Mouse (Mus musculus) adrenal gland, postnatal 4 days (tissue): ENCODE measurements around the gene Rdm1. TPM values are rescaled to one million over a fixed set of nuclear protein-coding genes. Genes with fewer than 3 reads are reported as not detected.
"Not testable (repeated sequence)": the region's sequence is repeated elsewhere in the genome, so short reads cannot be mapped to it uniquely, and the experiment has no call there.

ENCODE experiments used
- DNase-seq, 2 experiments: peaks; one replicate each; pipeline ENCODE4 v3.0.0; 2021 to 2022; ENCODE audit warnings: low spot score in 2 of 2, mixed read lengths in 2 of 2
- total RNA-seq, 2 experiments: library from RNA; stranded (reverse); gene quantifications; 2 replicates each; pipeline ENCODE4 v1.2.3; 2021

The Rdm1 gene
- total RNA-seq, 2 experiments from 2014 or later, result 29.1 to 33.0 TPM

DNA sequence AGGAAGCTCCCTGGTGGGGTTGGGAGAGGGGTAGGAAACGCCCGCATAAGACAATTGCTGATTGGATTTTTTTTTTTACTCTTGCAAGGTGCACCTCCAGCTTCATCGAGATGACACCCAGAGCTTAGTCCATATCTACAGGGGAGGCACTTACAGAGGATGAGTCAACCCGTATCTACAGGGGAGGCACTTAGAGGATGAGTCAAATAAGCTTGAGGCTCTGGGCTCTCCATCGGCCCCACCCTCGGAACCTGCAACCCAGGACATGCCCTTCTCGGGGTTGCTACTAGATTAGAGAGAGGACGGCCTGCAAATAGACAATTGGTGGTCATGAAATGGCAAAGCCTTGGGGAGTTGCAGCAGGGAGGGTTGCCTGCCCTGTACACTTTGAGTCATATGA is 10.9 kb upstream of the Rdm1 start:
- no peak for DNase-seq

DNA sequence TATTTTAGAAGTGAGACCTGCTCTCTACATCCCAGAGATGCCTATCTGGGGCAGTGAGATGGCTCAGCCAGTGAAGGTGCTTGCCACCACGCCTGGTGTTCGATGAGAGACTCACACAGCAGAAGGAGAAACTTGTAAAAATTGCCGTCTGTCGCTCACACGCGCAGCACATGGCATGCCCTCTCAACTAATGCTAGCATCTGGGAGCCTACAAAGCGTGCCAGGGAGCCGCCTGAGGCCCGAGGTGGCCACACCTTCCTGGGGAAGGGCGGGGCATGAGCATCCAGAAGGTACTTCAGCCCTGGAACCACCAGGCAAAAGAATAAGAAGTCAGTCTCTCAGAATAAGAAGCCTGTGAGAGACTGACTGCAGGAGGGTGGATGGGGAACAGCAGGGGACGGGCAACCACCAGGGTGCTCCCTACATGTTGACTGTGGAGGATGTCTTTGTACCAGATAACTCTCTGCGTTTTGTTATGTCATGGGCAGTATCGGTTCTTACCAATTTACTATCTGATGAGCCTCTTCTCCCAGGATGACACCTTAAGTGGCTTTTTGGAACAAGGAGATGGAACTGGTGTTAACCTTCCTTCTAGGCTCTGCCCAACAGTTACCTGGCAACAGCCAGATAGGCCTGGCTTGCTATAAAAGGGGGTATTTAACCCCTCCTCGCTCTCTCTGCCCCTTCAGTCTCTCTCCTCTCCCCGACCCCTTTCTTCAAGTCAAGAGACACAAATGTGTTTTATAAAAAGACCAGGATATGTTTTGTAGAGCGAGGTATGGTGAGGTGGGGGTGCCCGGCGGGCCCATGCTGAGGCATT is 9.8 kb upstream of the Rdm1 start:
- DNase-seq, result no peak

DNA sequence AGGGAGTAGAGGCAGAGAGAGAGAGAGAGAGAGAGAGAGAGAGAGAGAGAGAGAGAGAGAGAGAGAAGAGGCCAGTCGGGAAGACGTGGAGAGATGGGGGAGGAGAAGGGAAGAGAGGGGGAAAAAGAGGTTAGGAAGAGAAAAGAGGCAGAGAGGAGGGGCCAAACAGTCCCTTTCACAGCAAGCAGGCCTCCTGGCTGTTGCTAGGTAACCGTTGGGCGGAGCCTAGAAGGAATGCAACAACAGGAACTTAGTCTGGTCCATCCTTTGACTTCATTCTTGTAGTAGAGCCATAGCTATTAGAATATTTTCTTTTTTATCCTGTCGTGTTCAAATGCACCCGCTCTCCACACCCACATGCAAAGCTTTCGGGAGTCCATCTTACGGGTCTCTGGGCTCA is 9.1 kb upstream of the Rdm1 start:
- DNase-seq, result no peak

DNA sequence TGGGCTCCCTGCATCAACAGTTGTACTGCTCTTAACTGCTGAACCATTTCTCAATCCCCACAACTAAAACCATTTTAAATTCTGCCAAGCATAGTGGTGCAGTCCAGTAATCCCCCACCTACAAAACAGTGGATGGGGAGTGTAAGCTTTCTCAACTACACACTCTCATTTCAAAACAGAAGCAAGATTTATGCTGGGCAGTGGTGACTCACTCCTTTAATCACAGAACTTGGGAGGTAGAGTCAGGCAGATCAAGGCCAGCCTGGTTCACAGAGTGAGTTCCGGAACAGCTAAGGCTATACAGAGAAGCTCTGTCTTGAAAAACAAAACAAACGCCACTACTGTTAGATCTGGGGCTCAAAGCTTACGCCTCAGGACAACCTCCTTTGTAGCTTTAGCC is 8.4 kb upstream of the Rdm1 start:
- no peak for DNase-seq

DNA sequence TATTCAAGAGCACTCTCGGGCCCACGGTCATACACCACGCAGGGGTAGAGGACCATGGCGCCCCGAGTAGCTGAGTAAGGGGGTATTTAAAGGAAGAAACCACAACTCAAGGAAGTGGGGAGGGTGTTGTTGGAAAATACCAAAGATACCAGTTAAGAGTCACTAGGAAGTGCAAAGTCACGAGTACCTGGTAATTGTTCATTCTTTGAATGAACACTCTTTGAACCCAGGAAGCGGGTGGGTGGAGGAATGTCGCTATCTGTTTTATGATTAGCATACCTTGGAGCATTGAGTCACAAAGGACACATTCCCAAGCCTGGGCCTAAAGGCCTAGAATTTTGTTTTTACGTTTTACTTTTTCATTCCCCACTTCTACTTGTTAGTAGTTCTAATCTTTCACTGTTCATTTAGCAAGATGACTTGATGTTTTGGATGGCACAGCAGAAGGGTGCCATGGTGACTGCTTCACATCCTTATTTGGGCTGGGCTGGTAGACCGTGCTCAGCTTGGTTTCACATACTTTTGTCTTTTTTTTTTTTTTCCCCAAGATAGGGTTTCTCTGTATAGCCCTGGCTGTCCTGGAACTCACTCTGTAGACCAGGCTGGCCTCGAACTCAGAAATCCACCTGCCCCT is 6.9 kb upstream of the Rdm1 start:
- not testable (repeated sequence) for DNase-seq

DNA sequence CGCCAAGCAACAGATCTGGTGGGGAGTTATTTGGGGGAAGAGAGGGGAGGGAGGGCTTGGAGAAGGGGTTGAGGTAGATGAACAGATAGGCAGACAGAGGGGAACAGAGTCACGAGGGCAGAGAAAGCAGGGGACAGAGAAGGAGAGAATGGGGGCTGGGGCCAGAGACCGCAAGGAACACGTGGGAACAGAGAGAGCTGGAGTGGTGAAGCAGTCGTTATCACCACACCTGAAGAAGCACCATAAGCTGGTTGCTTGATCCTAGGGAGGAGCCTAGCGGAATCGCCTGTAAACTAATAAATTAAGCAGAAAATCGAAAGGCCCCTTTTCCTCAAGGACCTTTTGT is 373 bp upstream of the Rdm1 start:
- DNase-seq, result no peak

DNA sequence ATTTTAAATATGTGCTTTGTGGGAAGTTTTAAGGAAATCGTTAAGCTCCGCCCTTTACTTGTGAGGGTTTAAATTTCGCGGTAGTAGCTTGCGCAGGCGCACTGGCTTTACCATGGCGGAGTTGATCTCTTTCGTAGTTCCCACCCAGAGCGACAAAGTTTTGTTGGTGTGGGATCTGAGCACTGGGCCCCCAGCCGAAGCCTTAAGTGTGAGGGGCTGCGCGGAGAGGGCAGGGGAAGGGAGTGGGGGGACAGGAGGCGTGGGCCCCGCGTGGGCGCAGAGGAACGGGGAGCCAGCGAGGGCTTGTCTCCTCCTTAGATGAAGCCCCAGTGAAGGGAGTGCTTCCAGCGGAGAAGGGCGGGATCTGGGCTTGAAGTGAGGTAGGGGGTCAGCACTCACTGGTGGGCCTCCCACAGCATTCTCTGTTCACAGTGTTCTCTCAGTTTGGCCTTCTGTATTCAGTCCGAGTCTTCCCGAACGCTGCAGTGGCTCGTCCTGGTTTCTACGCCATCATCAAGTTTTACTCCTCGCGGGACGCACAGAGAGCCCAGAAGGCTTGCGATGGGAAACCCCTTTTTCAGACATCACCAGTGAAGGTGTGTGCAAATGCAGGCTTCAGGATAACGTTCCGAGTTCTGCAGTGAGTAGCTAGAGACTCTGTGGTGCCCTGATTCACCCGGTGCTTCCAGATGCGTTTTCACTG is 1.0 kb downstream of the Rdm1 start:
- peak; percentile 80 to 84 for DNase-seq

DNA sequence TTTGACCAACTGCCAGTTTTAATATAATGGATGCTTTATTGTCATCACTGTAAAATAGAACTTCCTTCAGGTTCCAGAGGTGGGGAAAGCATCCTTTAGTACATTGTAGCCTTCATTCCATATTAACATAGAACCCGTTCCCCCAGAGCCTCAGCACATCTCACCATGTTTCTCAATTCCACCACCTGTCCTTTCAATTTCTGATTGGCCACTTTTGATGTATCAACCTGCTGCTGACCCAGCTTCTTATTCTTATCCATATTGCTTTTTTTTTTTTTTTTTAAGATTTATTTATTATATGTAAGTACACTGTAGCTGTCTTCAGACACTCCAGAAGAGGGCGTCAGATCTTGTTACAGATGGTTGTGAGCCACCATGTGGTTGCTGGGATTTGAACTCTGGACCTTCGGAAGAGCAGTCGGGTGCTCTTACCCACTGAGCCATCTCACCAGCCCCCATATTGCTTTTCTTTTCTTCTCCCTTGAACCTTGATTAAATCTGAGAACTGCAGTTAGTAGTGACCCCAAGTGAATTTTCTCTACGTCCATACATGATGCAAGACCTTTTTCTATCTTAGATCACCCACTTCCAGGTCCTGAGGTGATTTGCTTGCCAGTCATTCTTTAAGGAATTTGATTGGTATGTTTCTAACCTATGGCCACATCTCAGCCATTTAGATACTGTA is 1.9 kb downstream of the Rdm1 start:
- not testable (repeated sequence) for DNase-seq

DNA sequence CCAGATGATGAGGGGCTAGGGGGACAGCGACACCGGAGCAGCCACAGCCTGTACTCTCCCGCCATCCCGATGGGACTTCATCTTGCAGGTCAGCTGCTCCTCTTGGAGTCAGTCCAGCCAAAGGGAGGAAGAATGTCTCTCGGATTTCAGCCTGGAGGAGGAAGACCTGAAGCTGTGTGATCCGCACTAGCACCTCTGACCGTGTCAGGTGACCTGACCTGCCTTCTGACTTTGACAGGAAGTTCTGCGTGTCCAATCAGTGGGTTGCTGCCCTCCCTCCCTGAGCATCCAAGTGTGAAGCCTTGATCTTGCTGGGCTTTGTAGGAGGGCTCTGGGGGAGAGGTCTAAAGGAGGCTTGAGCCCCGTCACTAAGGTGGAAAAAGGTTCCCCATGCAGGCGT is 8.7 kb downstream of the Rdm1 start:
- no peak for DNase-seq

DNA sequence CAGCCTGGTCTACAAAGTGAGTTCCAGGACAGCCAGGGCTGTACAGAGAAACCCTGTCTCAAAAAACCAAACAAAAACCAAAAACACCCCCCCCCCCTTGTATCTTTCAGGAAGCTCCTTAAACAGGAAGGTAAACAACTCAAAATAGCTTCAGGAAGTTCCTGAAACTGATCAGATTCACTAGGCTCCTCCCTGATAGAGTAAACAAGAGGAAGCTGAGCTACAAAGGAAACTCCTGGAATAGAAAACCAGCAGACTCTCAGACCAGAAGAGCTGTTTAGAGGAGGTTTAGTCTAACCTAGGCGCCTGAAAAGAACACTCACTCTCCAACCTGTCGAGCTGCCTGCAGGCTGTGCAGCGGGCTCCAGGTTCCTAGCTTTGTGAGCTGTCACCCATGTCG is 12.8 kb downstream of the Rdm1 start:
- no peak for DNase-seq

DNA sequence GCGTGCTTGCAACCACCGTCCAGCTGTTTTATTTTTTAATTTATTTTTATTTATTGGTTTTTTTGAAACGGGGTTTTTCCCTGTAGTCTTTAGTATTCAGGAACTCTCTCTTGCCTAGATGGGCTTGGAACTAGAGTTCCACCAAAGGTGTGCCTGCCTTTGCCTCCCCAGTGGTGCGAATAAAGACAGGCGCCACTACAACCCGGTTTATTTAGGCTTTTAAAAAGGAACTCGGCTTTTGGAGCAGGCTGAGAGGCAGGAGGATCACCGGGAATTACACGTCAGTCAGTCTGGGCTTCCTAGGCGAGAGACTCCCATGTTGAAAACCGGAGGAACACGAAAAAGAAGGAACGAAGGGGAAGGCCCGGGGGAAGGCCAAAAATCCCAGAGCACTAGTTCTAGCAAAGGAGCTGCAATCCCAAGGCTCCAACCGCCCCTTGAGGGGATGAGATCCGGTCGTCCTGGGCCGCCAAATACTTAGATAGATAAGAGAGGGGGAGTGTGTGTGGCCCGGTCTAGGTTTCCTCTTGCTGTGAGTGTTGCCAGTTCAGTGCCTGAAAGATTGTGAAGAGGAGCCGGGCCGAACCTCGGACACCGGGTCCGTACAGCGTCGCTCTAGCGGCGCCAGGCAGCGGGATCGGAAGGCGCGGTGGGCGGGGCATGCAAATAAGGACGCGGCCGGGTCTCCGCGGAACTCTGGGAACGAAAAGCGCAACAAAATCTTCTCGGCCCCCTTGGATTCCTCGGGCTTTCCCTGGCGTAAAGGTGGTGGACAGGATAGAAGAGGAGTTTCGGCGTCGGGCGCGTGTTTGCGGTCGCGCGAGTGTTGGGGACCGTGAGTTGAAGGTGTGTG is 14.1 kb downstream of the Rdm1 start:
- peak; percentile 42 to 53 for DNase-seq

DNA sequence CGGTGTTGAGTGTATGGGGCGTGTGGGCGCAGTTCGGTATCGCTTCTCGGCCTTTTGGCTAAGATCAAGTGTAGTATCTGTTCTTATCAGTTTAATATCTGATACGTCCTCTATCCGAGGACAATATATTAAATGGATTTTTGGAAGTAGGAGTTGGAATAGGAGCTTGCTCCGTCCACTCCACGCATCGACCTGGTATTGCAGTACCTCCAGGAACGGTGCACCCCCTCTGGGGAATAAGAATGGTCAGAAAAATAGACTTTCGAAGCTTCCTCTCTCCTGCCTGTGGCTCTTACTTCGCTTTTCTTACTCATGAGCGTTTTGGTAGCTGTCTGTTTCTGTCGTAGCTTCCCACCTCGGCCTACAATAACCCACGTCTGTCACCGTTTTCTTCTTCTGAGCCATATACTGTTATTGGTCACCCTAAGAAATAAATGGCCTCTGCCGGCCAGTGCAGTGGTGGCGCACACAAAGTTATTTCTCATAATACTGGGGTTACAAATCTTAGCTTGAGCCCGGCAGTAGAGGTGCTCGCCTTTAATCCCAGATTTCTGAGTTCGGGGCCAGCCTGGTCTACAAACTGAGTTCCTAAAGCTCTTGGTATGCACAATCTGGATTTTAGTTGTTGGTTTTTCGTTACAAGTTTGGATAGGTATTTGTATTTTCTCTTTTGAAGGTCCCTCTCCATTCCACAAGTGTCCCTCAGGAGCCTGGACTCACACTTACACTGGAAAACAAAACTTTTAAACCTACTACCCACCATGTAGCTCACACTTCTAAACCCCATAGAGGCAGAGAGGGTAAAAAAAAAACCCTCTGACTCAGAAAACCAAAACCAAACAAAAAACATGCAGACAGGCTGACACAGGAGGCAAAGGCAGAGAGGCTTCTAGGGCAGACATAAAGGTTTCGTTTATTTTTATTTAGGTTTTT is 15.0 kb downstream of the Rdm1 start:
- DNase-seq, result not testable (repeated sequence)

DNA sequence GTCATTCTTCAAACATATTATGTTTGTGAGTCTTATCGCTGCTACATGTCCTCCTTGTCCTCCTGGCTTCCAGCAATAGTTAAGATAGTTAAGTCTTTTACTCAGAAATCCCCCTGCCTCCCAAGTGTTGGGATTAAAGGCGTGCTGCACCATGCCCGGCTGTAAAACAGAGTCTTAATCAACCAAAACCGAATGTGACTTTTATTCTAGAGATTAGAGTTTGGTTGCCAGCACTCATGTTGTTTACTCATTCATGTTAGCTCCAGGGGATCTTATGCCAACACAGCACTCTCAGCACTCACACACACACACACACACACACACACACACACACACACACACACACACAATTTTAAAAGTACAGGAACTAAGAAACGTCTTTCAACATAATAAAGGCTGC is 15.9 kb downstream of the Rdm1 start:
- DNase-seq, result no peak

DNA sequence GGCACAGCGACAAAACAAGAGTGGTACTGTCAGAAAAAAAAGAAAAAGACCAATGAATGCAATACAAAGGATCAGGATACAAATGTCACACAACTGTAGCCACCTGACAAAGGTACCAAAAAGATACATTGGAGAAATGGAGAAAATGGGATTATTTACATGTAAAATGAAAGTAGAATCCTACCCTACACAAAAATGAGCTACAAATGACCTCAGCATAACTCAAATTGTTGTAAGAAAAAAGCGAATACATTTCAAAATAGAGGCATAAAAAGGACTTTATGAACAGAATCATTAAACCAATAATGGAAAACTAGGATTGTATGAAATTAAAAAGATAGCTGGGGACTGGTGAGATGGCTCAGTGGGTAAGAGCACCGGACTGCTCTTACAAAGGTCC is 17.6 kb downstream of the Rdm1 start:
- no peak for DNase-seq

DNA sequence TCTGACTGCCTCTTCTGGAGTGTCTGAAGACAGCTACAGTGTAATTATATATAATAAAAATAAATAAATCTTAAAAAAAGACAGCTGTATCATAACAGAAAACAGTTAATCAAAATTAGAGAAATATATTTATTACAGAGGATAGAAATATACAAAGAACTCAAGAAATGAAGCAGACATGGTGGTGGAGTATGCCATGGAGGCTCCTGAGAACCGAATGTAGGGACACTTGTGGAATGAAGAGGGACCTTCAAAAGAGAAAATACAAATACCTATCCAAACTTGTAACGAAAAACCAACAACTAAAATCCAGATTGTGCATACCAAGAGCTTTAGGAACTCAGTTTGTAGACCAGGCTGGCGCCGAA is 18.0 kb downstream of the Rdm1 start:
- not testable (repeated sequence) for DNase-seq

DNA sequence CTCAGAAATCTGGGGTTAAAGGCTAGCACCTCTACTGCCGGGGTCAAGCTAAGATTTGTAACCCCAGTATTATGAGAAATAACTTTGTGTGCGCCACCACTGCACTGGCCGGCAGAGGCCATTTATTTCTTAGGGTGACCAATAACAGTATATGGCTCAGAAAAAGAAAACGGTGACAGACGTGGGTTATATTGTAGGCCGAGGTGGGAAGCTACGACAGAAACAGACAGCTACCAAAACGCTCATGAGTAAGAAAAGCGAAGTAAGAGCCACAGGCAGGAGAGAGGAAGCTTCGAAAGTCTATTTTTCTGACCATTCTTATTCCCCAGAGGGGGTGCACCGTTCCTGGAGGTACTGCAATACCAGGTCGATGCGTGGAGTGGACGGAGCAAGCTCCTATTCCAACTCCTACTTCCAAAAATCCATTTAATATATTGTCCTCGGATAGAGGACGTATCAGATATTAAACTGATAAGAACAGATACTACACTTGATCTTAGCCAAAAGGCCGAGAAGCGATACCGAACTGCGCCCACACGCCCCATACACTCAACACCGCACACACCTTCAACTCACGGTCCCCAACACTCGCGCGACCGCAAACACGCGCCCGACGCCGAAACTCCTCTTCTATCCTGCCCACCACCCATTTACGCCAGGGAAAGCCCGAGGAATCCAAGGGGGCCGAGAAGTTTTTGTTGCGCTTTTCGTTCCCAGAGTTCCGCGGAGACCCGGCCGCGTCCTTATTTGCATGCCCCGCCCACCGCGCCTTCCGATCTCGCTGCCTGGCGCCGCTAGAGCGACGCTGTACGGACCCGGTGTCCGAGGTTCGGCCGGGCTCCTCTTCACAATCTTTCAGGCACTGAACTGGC is 18.7 kb downstream of the Rdm1 start:
- DNase-seq, result peak; percentile 36 to 44

DNA sequence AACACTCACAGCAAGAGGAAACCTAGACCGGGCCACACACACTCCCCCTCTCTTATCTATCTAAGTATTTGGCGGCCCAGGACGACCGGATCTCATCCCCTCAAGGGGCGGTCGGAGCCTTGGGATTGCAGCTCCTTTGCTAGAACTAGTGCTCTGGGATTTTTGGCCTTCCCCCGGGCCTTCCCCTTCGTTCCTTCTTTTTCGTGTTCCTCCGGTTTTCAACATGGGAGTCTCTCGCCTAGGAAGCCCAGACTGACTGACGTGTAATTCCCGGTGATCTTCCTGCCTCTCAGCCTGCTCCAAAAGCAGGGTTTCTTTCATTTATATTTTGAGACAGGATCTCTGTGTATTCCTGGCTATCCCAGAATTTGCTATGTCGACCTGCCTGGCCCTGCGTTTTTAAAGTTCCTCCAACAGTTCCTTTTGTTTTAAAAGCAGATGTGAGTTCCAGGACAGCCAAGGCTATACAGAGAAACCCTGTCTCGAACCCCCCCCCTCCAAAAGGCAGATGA is 19.3 kb downstream of the Rdm1 start:
- not testable (repeated sequence) for DNase-seq

DNA sequence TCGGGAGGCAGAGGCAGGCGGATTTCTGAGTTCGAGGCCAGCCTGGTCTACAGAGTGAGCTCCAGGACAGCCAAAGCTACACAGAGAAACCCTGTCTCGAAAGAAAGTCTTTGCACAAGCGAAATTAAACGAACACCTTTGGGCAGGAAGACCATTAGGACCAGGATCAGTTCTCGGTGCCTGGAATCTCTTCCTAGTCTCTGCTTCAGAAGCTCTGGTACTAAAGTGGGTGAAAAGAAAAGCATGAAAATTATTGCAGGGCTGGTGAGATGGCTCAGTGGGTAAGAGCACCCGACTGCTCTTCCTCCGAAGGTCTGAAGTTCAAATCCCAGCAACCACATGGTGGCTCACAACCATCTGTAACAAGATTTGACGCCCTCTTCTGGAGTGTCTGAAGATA is 20.1 kb downstream of the Rdm1 start:
- not testable (repeated sequence) for DNase-seq

DNA sequence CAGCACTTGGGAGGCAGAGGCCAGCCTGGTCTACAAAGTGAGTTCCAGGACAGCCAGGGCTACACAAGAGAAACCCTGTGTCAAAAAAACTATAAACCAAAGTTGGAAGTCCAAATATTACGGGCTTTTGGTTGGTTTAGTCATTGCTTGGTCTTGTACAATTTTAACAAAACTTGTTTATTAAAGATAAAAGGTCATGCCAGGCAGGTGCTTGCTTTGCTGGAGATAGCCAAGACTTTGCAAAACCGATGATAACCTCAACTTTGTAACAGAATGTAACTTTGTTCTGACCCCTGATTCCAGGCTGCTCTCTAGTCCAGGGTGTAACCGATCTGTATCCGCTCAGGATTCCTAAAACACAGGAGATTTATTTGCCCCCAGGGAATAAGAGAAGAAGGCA is 29.4 kb downstream of the Rdm1 start:
- no peak for DNase-seq
